Mouse (Mus musculus) embryonic facial prominence, embryonic 11.5 days (tissue): ENCODE measurements around the gene Kif5a. TPM values are rescaled to one million over a fixed set of nuclear protein-coding genes. Genes with fewer than 3 reads are reported as not detected.

Experiments
- ATAC-seq: fragments of 200-750 bp; cut with Nextera tagmentation; replicated peaks from 2 replicates; pipeline ENCODE4 v1.8.0; 2017; ENCODE audit warnings: low read depth; ENCODE audit not compliant: insufficient number of reproducible peaks, low FRiP score, low TSS enrichment
- DNase-seq: peaks from one replicate; pipeline ENCODE4 v3.0.0-alpha.2; 2015; ENCODE audit warnings: low spot score
- H3K27ac ChIP-seq: fragments of 300-500 bp; sonication (generic); replicated peaks from 2 replicates; pipeline ENCODE4 v1.5.1; 2014; ENCODE audit warnings: mild to moderate bottlenecking, low read depth, low read length, control low read depth
- H3K27me3 ChIP-seq: fragments of 300-500 bp; sonication (generic); 2 replicates; pipeline ENCODE4 v1.6.1; 2014; ENCODE audit warnings: mild to moderate bottlenecking, low read length, moderate library complexity, mixed read lengths; ENCODE audit not compliant: control insufficient read depth, insufficient read depth
- H3K36me3 ChIP-seq: fragments of 300-500 bp; sonication (generic); replicated peaks from 2 replicates; pipeline ENCODE4 v1.6.1; 2014; ENCODE audit warnings: low read depth, mild to moderate bottlenecking, low read length, moderate library complexity, mixed read lengths; ENCODE audit not compliant: control insufficient read depth, insufficient read depth
- H3K4me1 ChIP-seq: fragments of 300-500 bp; sonication (generic); 2 replicates; pipeline ENCODE4 v1.6.1; 2014; ENCODE audit warnings: low read length, mixed read lengths; ENCODE audit not compliant: control insufficient read depth, insufficient read depth
- H3K4me2 ChIP-seq: fragments of 300-500 bp; sonication (generic); 2 replicates; pipeline ENCODE4 v1.6.1; 2014; ENCODE audit warnings: low read depth, mild to moderate bottlenecking, control low read depth, low read length, moderate library complexity
- H3K4me3 ChIP-seq: fragments of 300-500 bp; sonication (generic); 2 replicates; pipeline ENCODE4 v1.5.1; 2014; ENCODE audit warnings: low read depth, low read length, control low read depth
- H3K9ac ChIP-seq: fragments of 300-500 bp; sonication (generic); replicated peaks from 2 replicates; pipeline ENCODE4 v1.6.1; 2014; ENCODE audit warnings: mild to moderate bottlenecking, control low read depth, low read length
- H3K9me3 ChIP-seq: fragments of 300-500 bp; sonication (generic); replicated peaks from 2 replicates; pipeline ENCODE4 v1.6.1; 2016; ENCODE audit warnings: mild to moderate bottlenecking, low read length, inconsistent platforms, mixed read lengths; ENCODE audit not compliant: control insufficient read depth
- WGBS: fragments of 180-500 bp; shearing (Covaris S2); extraction: QIAGEN DNeasy Blood & Tissue Kit; methylation state at CpG from one replicate; pipeline ENCODE4 v1.1.7; 2014; 5-methylcytosine and 5-hydroxymethylcytosine counted together
- polyA plus RNA-seq: library from polyadenylated mRNA; unstranded; fragments of >200 nt; fragmentation: Nextera tagmentation; extraction: Ambion mirVana; gene quantifications from 2 replicates; pipeline ENCODE4 v1.2.1, GENCODE M21; 2014

Gene Kif5a
- polyA plus RNA-seq, 1 experiment from 2014 or later = 10.4 TPM

- Histone ChIP-seq H3K36me3 (no peaks in the 10 kb centered on the region; the same call in 1 of the 2 replicates), H3K27ac (peak within 1 kb of the TSS; percentile 84), H3K27me3 (no peaks in the 10 kb centered on the region), H3K4me1 (peaks cover 3% of the 10 kb centered on the region), H3K9ac (peak within 1 kb of the TSS; percentile 89), H3K4me3 (peak within 1 kb of the TSS; percentile 76), H3K9me3 (no peaks in the 10 kb centered on the region), H3K4me2 (peak within 1 kb of the TSS; percentile 96)
- under 1% methylated on average over 35 of the region's 35 CpGs for WGBS
- DNase-seq = peak; percentile 48
- ATAC-seq = 0 out of 2 replicates have a peak, but pooled peaks have one; percentile 4
These were observed 73.3 kb downstream of the Kif5a start, which contains the start of gene Arhgef25 for GRCm38 (mm10) chr10:127189651-127190381. TSS of gene Arhgef25 (minus strand) at chr10:127190083.

GRCm38 (mm10) chr10:127189116-127189650 is 74.0 kb downstream of the Kif5a start:
- Histone ChIP-seq H3K4me3 (peak overlapping the region; percentile 76), H3K36me3 (no peaks in the 10 kb centered on the region; the same call in 1 of the 2 replicates), H3K9ac (peak overlapping the region; percentile 89), H3K27me3 (no peaks in the 10 kb centered on the region), H3K9me3 (no peaks in the 10 kb centered on the region), H3K4me1 (peaks cover 3% of the 10 kb centered on the region), H3K27ac (peak overlapping the region; percentile 84), H3K4me2 (peak overlapping the region; percentile 96)
- under 1% methylated on average over 26 of the region's 26 CpGs for WGBS
- DNase-seq (peak; percentile 49), ATAC-seq (no peak)

DNA sequence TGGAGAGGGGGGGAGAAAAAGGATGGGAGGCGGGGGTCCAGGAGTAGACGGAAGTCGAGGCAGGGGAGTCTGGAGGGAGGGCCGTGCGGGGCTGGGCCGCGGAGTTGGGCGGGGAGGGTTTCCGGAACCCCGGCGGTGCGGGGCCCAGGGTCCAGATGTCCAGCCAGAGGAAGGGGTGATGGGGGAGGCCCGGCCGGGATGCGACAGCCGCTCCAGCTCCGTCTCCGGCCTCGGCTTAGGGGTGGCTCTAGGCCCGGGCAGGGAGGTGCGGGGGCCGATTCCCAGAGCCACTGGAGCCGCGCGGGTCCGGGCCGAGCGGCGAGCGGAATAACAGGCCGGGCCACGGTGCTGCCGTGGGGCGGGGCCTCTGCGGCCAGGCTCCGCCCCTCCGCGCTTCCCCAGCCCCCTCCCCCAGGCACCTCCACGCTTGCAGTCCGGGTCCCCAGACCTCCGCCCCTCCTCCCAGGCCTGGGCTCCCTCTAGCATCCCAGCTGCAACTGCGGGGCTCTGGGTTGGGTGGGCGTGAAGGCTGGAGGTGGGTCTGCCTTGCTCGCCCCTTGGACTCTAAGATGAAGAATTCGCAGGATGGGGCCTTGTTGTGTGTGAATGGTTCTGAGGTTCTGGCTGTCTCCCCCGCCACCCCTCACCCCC is 74.6 kb downstream of the Kif5a start:
- 1% methylated on average over 44 of the region's 46 CpGs for WGBS
- Histone ChIP-seq H3K27ac (peak overlapping the region; percentile 84), H3K9ac (peak overlapping the region; percentile 89), H3K9me3 (no peaks in the 10 kb centered on the region), H3K4me1 (peaks cover 6% of the 10 kb centered on the region), H3K4me2 (peak overlapping the region; percentile 96), H3K27me3 (no peaks in the 10 kb centered on the region), H3K36me3 (no peaks in the 10 kb centered on the region; the same call in 1 of the 2 replicates), H3K4me3 (peak overlapping the region; percentile 76)
- peak; percentile 92 for DNase-seq
- peak; percentile 87 for ATAC-seq

DNA sequence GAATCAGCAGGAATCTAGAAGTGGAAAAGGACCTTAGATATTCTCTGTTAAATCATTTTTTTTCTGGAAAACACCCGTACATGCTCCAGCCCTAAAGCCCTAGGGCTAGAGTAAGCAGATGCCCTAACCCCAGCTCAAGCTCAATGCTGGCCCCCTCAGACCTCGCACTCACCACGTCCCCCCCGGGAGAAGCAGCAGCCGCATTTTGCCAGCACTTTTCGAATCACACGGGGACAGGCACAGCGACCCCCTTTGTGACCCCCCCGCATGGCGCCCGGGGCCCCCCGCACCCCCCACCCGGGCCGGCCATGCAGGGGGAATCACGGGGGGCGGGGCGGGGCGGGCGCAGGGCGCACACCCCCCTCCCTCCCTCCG is 75.1 kb downstream of the Kif5a start:
- peak overlapping the region; percentile 76 for H3K4me3 ChIP-seq
- DNase-seq (peak; percentile 23), ATAC-seq (no peak)
- H3K36me3 ChIP-seq = no peaks in the 10 kb centered on the region; the same call in 1 of the 2 replicates
- H3K9me3 ChIP-seq = no peaks in the 10 kb centered on the region
- H3K9ac ChIP-seq = peak overlapping the region; percentile 89
- H3K4me2 ChIP-seq = peak overlapping the region; percentile 96
- peak overlapping the region; percentile 84 for H3K27ac ChIP-seq
- no peaks in the 10 kb centered on the region for H3K27me3 ChIP-seq
- peaks cover 6% of the 10 kb centered on the region for H3K4me1 ChIP-seq
- 0% methylated on average over 18 of the region's 21 CpGs for WGBS

GRCm38 (mm10) chr10:127187371-127188078 is 75.6 kb downstream of the Kif5a start:
- H3K36me3 ChIP-seq = no peaks in the 10 kb centered on the region; the same call in 1 of the 2 replicates

DNA sequence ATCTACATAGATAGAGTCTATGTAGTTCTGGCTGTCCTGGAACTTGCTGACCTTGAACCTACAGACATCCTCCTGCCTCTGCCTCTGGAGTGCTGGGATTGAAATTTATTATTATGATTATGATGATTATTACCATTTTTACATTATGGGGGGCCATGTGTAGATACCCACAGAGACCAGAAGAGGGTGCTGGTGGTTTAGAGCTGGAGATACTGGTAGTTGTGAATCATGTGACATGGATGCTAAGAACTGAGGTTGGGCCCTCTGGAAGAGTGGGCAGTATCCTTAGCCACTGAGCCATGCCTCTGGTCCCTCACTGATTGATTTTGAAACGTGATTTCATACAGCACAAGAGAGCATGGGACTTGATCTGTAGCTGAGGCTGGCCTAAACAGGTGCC is 76.7 kb downstream of the Kif5a start:
- ATAC-seq (no peak), DNase-seq (no peak)
- Histone ChIP-seq H3K9me3 (no peaks in the 10 kb centered on the region), H3K4me3 (no peak overlapping the region), H3K4me2 (no peak overlapping the region), H3K27ac (no peak overlapping the region), H3K4me1 (peaks cover 6% of the 10 kb centered on the region), H3K9ac (no peak overlapping the region), H3K36me3 (no peaks in the 10 kb centered on the region; the same call in 1 of the 2 replicates), H3K27me3 (0 out of 2 replicates have a peak, but pooled peaks cover under 1% of the 10 kb centered on the region)
- WGBS = 80% methylated on average over 1 of the region's 1 CpGs

More at GRCm38 (mm10) chr10:127187371-127188078, 75.6 kb downstream of the Kif5a start:
- Histone ChIP-seq H3K4me2 (peak overlapping the region; percentile 96), H3K27ac (peak overlapping the region; percentile 84; the same call in 1 of the 2 replicates), H3K4me1 (peaks cover 6% of the 10 kb centered on the region), H3K27me3 (no peaks in the 10 kb centered on the region), H3K9ac (peak overlapping the region; percentile 89), H3K4me3 (peak overlapping the region; percentile 76), H3K9me3 (no peaks in the 10 kb centered on the region)
- DNase-seq (no peak), ATAC-seq (no peak)
- 46% methylated on average over 10 of the region's 10 CpGs for WGBS

- H3K4me3 ChIP-seq = no peak overlapping the region
- H3K36me3 ChIP-seq = no peaks in the 10 kb centered on the region
- no peak overlapping the region for H3K4me2 ChIP-seq
- H3K4me1 ChIP-seq = peaks cover 3% of the 10 kb centered on the region
- H3K27ac ChIP-seq = no peak overlapping the region
- peaks cover 7% of the 10 kb centered on the region for H3K27me3 ChIP-seq
- ATAC-seq (no peak), DNase-seq (no peak)
- no peak overlapping the region for H3K9ac ChIP-seq
- WGBS = 78% methylated on average over 15 of the region's 15 CpGs
- H3K9me3 ChIP-seq = no peaks in the 10 kb centered on the region
These were observed 77.6 kb downstream of the Kif5a start for GRCm38 (mm10) chr10:127185506-127185905.
